Mouse (Mus musculus): ENCODE measurements at regions not wholly inside any gene's neighbourhood (a gene's known extent, or its start where the extent isn't known, plus 50 kb on each side); places are given as distances from the start of the nearest gene placed in this dataset.
"Not testable (repeated sequence)": the region's sequence is repeated elsewhere in the genome, so short reads cannot be mapped to it uniquely, and the experiment has no call there.

GRCm38 (mm10) chr6:140229295-140229694 is 188.0 kb upstream of the Plcz1 start:
- DNase-seq, result peak; percentile 58

DNA sequence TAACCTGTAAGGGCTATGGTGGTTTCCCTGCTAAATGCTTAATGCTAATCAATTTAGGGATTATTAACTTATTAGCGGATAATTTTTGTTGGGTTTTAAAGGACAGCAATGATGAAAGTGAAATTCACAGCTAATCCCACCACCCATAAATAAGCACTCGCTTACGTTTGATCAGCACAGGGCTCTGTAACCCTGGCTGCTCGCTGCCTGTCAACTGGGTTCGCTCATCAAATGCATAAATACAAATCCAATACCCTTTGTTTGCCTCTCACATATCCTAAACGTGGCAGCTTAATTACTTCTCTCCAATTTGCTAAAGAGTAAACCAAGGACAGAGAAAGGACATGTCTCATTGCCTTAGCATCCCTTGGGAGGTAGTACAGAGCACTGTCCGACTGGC is 187.5 kb upstream of the Plcz1 start:
- no peak for DNase-seq

GRCm38 (mm10) chr6:140222534-140223324 is 181.5 kb upstream of the Plcz1 start:
- DNase-seq, result no peak

GRCm38 (mm10) chr6:140221653-140222272 is 180.5 kb upstream of the Plcz1 start:
- no peak for DNase-seq

DNA sequence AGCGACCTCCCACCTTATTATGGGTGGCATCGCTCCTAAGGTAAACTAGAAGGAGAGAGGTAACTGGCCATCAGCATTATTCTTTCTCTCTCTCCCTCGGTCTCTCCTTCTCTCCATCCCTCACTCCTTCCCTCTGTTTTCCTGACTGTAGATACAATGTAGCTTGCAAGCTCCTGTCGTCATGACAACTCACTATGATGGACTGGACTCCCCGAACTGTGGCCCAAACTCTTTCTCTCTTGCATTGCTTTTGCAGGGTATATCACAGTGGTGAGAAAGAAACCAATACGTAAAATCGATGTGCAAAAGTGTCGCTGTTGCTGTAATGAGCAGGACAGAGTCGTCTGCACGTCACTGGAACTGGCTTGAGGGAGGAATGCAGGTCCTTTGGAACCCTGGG is 177.5 kb upstream of the Plcz1 start:
- DNase-seq, result no peak

DNA sequence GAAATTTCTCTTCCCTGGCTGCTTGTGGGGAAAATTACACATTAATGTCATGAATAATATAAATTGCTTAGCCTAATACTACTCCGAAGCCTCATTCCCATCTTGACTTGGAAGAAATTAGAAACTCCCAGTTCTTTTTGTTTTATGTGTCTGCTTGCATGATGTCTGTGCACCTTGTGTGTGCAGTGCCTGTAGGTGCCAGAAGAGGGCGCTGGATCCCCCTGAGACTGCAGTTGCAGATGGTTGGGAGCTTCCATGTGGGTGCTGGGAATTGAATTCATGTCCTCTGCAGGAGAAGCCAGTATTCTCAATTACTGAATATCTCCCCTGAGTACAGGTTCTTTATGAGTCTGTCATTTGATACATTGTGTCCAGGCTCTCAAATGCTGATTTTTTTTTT is 171.1 kb upstream of the Plcz1 start:
- DNase-seq, result no peak

DNA sequence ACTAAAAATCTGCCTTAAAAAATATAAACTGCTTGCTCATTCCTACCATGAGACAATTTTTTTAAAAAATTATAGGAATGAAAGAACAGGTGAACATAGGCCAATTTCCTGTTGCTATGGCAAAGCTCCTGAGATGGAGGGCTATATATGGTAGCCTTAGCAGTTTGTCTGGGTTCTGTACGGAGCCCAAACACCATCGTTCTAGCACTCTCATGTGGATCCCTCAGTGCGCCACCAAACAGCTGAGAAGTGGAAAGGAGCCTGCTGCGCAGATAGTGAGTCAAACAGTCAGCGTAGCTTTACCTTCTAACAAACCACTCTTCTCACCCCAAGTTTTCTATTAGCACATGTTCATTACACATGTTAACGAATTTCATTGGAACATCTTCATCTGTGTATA is 168.9 kb upstream of the Plcz1 start:
- DNase-seq, result no peak

DNA sequence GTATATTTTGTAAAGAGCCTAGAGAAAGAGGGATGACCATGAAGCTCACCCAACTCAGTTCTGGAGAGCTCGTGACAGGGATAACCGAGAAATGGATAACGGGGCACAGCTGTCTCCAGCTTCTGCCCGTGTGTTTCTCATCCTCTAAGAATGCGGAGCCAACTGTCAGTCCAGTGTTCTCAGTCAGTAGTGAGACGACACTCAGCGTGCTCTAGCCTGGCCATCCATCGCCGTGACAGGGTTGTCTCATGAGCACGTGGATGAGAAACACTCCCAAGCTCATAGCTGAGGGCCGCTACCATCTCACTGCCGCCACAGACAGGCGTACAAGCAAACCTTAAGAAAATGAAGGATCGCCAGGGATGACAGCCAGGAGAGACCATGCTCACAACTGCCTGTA is 167.8 kb upstream of the Plcz1 start:
- DNase-seq, result no peak

GRCm38 (mm10) chr6:140208375-140208774 is 167.1 kb upstream of the Plcz1 start:
- peak; percentile 89 for DNase-seq

DNA sequence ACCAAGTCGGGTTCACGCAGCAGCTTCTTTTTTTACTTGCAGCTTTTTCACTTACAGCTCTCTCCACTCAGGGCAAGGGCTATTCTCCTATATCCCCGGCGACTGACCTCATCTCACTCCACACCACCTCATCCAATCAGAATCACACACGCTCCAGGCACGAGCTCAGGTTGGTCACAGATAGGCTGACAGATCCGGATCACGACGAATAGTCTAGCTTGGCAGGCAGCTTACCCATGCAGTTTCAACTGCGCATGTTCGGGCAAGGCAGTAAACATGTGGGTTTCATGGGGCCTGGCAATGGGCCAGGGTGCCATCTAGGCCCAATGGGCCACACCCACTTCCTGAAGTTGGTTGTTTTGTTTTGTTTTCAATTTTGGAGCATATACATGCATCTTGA is 165.4 kb upstream of the Plcz1 start:
- DNase-seq, result not testable (repeated sequence)

DNA sequence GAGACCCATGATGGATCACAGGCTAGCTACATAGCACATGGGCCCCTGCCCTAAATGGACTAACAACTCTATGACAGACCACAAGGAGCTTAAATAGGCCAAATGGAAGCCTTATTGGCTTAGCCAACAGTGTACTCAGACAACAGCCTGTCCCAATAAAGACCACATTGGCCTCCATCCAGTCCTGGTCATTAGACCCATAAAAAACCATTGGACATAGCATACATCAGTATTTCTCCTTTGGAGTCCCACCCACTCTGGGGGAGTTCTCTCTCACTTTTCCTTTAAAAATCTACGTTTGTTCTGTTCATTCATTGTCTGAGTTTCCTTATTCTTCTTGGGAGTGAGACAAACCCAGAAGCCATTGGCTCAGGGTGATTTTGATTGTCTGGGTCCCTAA is 160.1 kb upstream of the Plcz1 start:
- DNase-seq, result no peak

- no peak for DNase-seq
Observed at GRCm38 (mm10) chr6:140200322-140200721, 159.1 kb upstream of the Plcz1 start.

DNA sequence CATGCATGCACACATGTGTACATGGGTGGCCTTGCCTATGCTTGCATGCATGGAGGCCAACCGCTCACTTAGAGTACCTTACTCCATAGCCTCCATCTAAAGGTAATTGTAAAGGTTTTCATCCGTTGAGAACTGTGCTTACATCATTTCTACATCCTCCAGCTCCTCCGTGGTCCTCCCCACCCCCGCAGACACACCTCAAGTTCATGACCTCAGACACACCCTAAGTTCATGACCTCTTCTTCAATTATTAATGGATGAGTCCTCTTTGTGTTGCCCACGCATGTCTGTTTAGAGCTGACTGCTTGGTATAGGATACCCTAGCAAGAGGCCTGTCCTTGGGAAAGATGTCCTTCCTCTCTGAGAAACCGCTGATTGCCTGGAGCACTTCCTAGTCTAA is 156.8 kb upstream of the Plcz1 start:
- DNase-seq, result no peak

GRCm38 (mm10) chr6:140197113-140197675 is 155.9 kb upstream of the Plcz1 start:
- no peak for DNase-seq

DNA sequence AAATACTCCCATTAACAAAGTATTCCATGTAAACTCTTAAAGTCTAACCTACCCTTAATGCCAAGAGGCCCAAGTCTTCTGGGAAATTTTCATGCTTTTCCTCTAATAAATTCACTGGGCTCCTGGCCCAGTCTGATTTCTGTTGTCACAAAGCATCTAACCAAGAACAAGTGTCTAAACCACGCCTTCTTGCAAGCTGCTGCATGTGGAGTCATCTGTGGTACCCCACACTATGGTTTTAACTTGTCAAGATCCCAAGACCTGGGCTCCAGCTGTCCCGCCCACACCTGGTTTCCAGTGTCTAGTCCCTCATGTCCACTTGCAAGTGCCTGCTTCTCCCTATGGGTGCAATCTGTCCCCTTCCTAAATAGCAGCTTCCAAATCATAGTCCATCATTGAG is 153.0 kb upstream of the Plcz1 start:
- no peak for DNase-seq

DNA sequence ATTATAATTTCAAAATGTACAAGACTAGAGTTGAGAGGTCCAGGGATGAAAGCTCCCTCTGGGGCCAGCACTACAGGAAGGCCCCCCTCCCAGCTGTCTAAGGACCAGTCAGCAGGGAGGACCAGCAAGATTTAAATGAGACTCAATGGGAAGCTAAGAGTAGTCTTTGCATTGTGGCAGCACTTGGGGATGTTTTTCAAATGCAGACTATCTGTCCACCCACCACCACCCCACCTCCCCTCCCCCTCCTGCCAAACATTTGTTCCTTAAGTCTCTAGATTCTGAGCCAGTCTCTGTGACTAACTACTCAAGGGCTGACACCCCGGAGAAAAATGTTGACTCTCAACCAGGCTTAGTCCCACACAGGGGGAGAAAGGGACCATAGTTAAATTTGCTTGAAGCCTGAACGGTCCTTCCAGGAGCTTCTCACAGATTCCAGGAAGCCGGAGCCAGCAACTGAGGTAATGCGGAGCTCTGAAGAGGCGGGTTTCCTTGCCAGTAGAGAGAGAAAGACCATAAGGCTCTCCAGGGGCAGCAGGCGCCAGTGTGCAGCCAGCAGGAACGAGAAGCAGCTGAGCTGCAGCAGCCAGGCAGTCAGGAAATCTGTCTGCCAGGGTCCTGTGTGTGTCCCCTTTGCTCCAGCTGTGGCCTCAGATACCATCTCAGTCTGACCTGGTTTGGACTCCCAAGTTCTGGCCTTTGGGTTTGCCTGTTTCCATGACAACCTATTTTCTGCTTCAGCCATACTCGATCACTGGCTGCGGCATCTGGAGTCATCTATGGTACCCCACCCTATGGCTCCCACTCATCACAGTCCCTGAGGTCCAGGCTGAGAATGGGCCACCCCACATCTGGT is 152.1 kb upstream of the Plcz1 start:
- DNase-seq, result peak; percentile 16

DNA sequence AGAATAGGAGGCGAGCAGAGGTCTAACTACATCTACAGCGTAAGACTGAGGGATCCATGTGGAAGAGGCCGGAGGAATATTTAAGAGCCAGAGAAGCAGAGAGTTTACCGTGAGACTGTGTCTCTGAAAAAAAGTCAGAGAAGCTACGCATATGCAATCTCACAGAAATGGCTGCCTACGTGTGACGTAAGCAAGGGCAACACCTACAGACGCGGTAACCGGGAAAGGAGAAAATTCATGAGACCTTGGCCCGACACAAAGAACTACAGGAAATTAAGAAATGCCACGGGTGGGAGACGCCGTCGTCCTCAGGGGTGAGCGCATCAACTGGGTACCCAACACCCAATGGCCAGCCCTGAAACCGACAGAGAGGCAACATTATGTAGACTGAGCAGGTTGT is 151.3 kb upstream of the Plcz1 start:
- DNase-seq, result no peak

GRCm38 (mm10) chr6:140191341-140191740 is 150.1 kb upstream of the Plcz1 start:
- no peak for DNase-seq

DNA sequence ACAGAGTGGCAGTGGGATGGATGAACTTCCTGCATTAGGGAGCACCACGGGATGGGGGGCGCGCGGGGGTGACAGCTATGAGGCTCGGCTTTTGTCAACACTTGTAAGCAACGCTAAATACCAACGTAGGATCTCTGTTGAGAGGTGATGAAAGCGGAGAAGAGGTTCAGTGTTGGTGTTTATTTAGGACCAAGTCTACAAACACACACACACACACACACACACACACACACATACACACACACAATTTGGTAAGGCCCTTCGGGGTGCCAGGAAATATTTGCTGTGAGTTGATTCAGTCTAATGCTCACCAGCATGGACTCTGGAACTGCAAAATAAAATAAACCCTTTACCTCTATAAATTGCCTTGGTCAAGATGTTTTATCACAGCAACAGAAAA is 148.3 kb upstream of the Plcz1 start:
- no peak for DNase-seq

DNA sequence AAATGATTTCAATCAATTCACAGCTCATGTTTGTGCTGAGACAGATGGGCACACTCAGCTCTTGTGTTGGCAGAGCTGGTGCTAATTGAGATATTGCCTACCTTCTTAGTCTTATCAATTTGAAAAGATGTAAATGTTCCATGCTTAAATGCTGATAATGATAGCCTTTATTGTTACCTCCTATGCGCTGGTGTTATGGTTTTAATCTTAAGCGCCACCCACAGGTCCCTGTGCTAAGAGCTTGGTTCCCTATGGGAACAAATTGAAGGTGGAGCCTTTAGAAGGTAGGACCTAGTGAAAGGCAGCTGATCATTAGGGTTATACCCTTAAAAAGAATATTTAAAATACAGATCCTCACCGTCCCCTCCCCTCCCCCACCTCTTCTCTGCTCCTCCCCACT is 146.5 kb upstream of the Plcz1 start:
- DNase-seq, result no peak

DNA sequence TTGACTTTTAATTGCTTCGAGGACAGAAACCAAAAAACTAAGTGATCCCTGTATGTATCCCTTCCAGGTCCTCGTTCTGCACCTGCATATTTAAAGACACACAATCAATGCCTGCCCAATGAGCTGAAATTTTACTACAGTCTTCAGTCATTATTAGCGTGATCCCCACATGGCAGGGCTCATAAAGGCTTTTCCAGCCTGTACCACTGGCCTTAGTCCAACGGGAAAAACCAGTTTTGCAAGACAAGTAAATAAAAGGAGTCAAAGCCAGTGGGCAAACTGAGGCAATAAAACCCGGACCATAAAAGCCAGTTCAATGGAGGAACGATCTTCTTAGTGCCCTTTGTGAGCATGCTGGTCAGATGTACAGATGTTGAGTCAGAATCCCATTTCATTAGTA is 145.8 kb upstream of the Plcz1 start:
- no peak for DNase-seq

- no peak for DNase-seq
Observed at GRCm38 (mm10) chr6:140179999-140180398, 138.7 kb upstream of the Plcz1 start.

All from adrenal gland, postnatal 14 days (tissue).